Comparison of ENCODE assay signal across 13 mouse cellular contexts in the genomic region with DNA sequence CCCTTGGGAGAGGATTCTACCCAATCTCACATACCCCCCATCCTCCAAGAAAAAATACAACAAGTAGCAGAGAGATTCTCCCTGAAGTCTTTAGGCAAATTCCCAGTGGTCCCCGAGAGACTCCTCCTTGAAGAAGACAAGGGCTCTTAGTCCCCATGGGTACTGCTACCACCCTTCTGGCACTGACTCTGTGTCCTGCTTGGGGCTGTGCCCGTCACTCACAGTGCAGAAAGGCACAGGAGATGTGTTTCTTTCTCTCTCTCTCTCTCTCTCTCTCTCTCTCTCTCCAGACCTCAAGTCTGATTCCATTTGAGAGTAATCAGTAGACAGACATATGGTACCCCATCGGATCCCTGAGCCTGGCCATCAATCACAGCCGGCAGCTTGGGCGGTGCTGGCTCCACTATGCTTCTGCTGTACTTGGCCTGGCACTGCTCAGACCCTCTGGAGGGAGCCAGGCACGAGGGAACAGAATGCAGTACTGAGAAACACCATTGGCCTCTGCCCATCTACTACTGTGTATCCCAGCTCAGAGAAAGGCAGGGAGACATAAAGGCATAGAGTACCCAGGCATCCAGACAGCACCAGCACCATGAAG. TPM values are rescaled to one million over a fixed set of nuclear protein-coding genes. Genes with fewer than 3 reads are reported as not detected.
DNase-seq lines count a peak whose midpoint lies in the region; ATAC-seq and TF ChIP-seq lines count a peak whose summit lies in the region.
"Had no signal": no experiment of that assay in that cellular context is flagged by ENCODE, and none has a peak within 500 bp of the region (broad histone marks: within the 10 kb centered on the region; RNA-seq: fewer than 3 reads in every experiment).

No protein-coding gene starts in this region.

- H3K27ac ChIP-seq in hindbrain, embryonic 12.5 days = no peak overlapping the region
- H3K27ac ChIP-seq in hindbrain, embryonic 11.5 days (ENCODE audit: low read depth, low read length) = no peak overlapping the region
- no peak overlapping the region for H3K27ac ChIP-seq in kidney, embryonic 16.5 days (ENCODE audit: low read length)

- no peak for TF ChIP-seq POLR2A in brain, embryonic 14.5 days (IDR thresholded peaks at IDR 0.05; ENCODE audit: borderline replicate concordance, extremely low read depth, insufficient read depth, insufficient read length, poor library complexity, severe bottlenecking)

- no peak for TF ChIP-seq CTCF in brain, embryonic 14.5 days (IDR thresholded peaks at IDR 0.05; ENCODE audit: borderline replicate concordance, extremely low read depth, insufficient read depth, insufficient read length)

- H3K9ac ChIP-seq in hindbrain, embryonic 12.5 days = no peak overlapping the region
- no peak overlapping the region for H3K9ac ChIP-seq in hindbrain, embryonic 11.5 days (ENCODE audit: low read depth, low read length)
- H3K9ac ChIP-seq in kidney, embryonic 16.5 days (replicated peaks; ENCODE audit: low read length) = no peak overlapping the region

- H3K36me3 ChIP-seq in hindbrain, embryonic 12.5 days = no peaks in the 10 kb centered on the region
- no peaks in the 10 kb centered on the region for H3K36me3 ChIP-seq in hindbrain, embryonic 11.5 days (ENCODE audit: control insufficient read depth, insufficient read depth, low read length)
- H3K36me3 ChIP-seq in kidney, embryonic 16.5 days (ENCODE audit: insufficient read depth, low read length) = no peaks in the 10 kb centered on the region

- H3K4me1 ChIP-seq in hindbrain, embryonic 12.5 days = peaks cover 30% of the 10 kb centered on the region
- H3K4me1 ChIP-seq in hindbrain, embryonic 11.5 days (replicated peaks; ENCODE audit: control insufficient read depth, insufficient read depth, low read length) = no peaks in the 10 kb centered on the region
- peaks cover 50% of the 10 kb centered on the region for H3K4me1 ChIP-seq in kidney, embryonic 16.5 days (ENCODE audit: insufficient read depth, low read length)

- H3K9me3 ChIP-seq in hindbrain, embryonic 12.5 days (replicated peaks) = no peaks in the 10 kb centered on the region
- no peaks in the 10 kb centered on the region for H3K9me3 ChIP-seq in hindbrain, embryonic 11.5 days (ENCODE audit: control insufficient read depth, low read length)
- no peaks in the 10 kb centered on the region for H3K9me3 ChIP-seq in kidney, embryonic 16.5 days (ENCODE audit: low read length)

- 62% methylated on average over 6 of the region's 6 CpGs for WGBS in hindbrain, embryonic 12.5 days
- WGBS in hindbrain, embryonic 11.5 days = 68% methylated on average over 6 of the region's 6 CpGs
- 70% methylated on average over 6 of the region's 6 CpGs for WGBS in kidney, embryonic 16.5 days

- DNase-seq in hindbrain, embryonic 11.5 days (ENCODE audit: low spot score) = no peak
- peak; percentile 79 for DNase-seq in brain, embryonic 14.5 days (ENCODE audit: low read depth)
- DNase-seq in layer of hippocampus, postnatal 14 days (ENCODE audit: low spot score in 2 of 2) = peak; percentile 61 to 83
- no peak for DNase-seq in adrenal gland, postnatal 36 days
- DNase-seq in urinary bladder, postnatal 4 days (ENCODE audit: low spot score in 2 of 2) = no peak
- DNase-seq: B cell, adult 2 months; heart, adult 18-20 months; lung, postnatal 10 days had no signal

- 0 out of 2 replicates have a peak, but pooled peaks cover 4% of the 10 kb centered on the region for H3K27me3 ChIP-seq in hindbrain, embryonic 12.5 days
- H3K27me3 ChIP-seq in hindbrain, embryonic 11.5 days (ENCODE audit: control insufficient read depth, insufficient read depth, low read length) = no peaks in the 10 kb centered on the region
- no peaks in the 10 kb centered on the region for H3K27me3 ChIP-seq in kidney, embryonic 16.5 days (ENCODE audit: insufficient read depth, low read length)

- no peak overlapping the region for H3K4me2 ChIP-seq in hindbrain, embryonic 12.5 days (replicated peaks)
- H3K4me2 ChIP-seq in hindbrain, embryonic 11.5 days (replicated peaks; ENCODE audit: low read depth, low read length) = no peak overlapping the region
- H3K4me2 ChIP-seq in kidney, embryonic 16.5 days (replicated peaks; ENCODE audit: low read depth, low read length) = no peak overlapping the region

- H3K4me3 ChIP-seq in hindbrain, embryonic 12.5 days = no peak overlapping the region
- H3K4me3 ChIP-seq in hindbrain, embryonic 11.5 days (ENCODE audit: low read depth, low read length) = no peak overlapping the region
- no peak overlapping the region for H3K4me3 ChIP-seq in kidney, embryonic 16.5 days (ENCODE audit: low read length)
- H3K4me3 ChIP-seq: erythroblast, embryonic 14.5 days had no signal

- ATAC-seq in hindbrain, embryonic 12.5 days (ENCODE audit: low FRiP score) = peak; percentile 52
- ATAC-seq in hindbrain, embryonic 11.5 days (ENCODE audit: low FRiP score) = no peak
- ATAC-seq in common myeloid progenitor, adult 5-6 weeks (replicated peaks; ENCODE audit: low read depth, poor library complexity, severe bottlenecking) = 0 out of 2 replicates have a peak, but pooled peaks have one; percentile 1
- ATAC-seq in kidney, embryonic 16.5 days (ENCODE audit: low FRiP score, low TSS enrichment) = no peak
- ATAC-seq: inflammation-experienced regulatory T-cells, adult 6 months had no signal

RNA-seq across cellular contexts. Expression of gene Ubash3b, which starts 12.3 kb away (rescaled TPM):
- polyA plus RNA-seq in hindbrain, embryonic 12.5 days (2016; fragmentation: Nextera tagmentation; extraction: Ambion mirVana) = 14.6 and 17.2 TPM in 2 replicates
- 12.0 and 13.7 TPM in 2 replicates for polyA plus RNA-seq in hindbrain, embryonic 11.5 days (2014; fragmentation: Nextera tagmentation; extraction: Ambion mirVana)
- 13.1 and 16.3 TPM in 2 replicates for polyA plus RNA-seq in brain, embryonic 14.5 days (2012; rRNA removed)
- total RNA-seq in common myeloid progenitor, adult 5-6 weeks (2017) = 6.3 and 9.1 TPM in 2 replicates
- total RNA-seq in layer of hippocampus, postnatal 14 days (2021) = 10 to 100 TPM; 29.0 to 30.4 TPM
- 6.8 and 7.5 TPM in 2 replicates for polyA plus RNA-seq in kidney, embryonic 16.5 days (2015; fragmentation: Nextera tagmentation; extraction: Ambion mirVana)
- 1 to 10 TPM; 1.8 to 2.3 TPM for total RNA-seq in adrenal gland, postnatal 36 days (2021)

Comparison
In these comparisons a context has a peak if more than half of its experiments do, and no peak if none do; other contexts are left out.
1. ATAC-seq: peak in hindbrain, embryonic 12.5 days (single experiment) and common myeloid progenitor, adult 5-6 weeks (single experiment); none in hindbrain, embryonic 11.5 days (single experiment) and kidney, embryonic 16.5 days (single experiment).
2. DNase-seq: peak in brain, embryonic 14.5 days (single experiment) and layer of hippocampus, postnatal 14 days (2 of 2); none in hindbrain, embryonic 11.5 days (single experiment), adrenal gland, postnatal 36 days (0 of 2) and urinary bladder, postnatal 4 days (0 of 2).